ENCODE assay signal across 15 mouse cellular contexts in the genomic region with DNA sequence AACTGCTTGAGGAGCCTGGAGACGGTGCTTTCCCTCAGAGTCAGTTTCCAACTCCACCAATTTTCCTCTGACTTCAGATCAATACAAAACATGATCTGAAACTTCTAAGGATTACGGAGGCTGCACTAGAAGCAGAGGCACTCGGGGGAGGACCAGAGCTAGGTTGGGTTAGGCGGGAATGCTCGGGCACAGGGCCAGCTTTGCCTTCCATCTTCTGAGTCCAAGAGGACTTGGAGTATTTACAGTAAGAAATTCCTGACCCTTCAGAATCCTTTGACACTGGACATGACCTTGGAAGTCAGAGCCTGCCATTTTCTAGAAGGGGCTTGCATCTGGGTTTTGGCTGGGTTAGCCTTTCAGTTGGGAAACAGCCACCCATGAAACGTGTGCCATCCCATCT.
"Had no signal": no experiment of that assay in that cellular context is flagged by ENCODE, and none has a peak within 500 bp of the region (broad histone marks: within the 10 kb centered on the region; RNA-seq: fewer than 3 reads in every experiment).

No protein-coding gene starts in this region.

- ATAC-seq: inflammation-experienced regulatory T-cells, adult 6 months; intestine, postnatal 0 days; midbrain, embryonic 16.5 days had no signal

- H3K27ac ChIP-seq: limb, embryonic 10.5 days; liver, embryonic 15.5 days; midbrain, embryonic 12.5 days; neural tube, embryonic 13.5 days had no signal

- H3K4me2 ChIP-seq: liver, embryonic 11.5 days; liver, embryonic 15.5 days; midbrain, embryonic 12.5 days; neural tube, embryonic 13.5 days had no signal

- H3K9me3 ChIP-seq: limb, embryonic 10.5 days; liver, embryonic 15.5 days; midbrain, embryonic 12.5 days; neural tube, embryonic 13.5 days had no signal

- H3K9ac ChIP-seq: liver, embryonic 15.5 days; midbrain, embryonic 12.5 days; neural tube, embryonic 13.5 days had no signal

- H3K4me3 ChIP-seq: limb, embryonic 10.5 days; liver, embryonic 15.5 days; midbrain, embryonic 12.5 days; neural tube, embryonic 13.5 days had no signal

- DNase-seq: kidney, adult 9 months; kidney, postnatal 14 days; layer of hippocampus, adult 9-11 months; retina, postnatal 1 day; right cerebral cortex, postnatal 4 days; spleen, adult 18-20 months; thymus, postnatal 4 days had no signal

- H3K36me3 ChIP-seq: limb, embryonic 10.5 days; liver, embryonic 15.5 days; midbrain, embryonic 12.5 days; neural tube, embryonic 13.5 days had no signal

- H3K4me1 ChIP-seq: liver, embryonic 15.5 days; midbrain, embryonic 12.5 days had no signal

- H3K27me3 ChIP-seq: liver, embryonic 15.5 days; midbrain, embryonic 12.5 days had no signal
